Mouse (Mus musculus) heart, embryonic 14.5 days (tissue): ENCODE measurements around the gene Gbp5. TPM values are rescaled to one million over a fixed set of nuclear protein-coding genes. Genes with fewer than 3 reads are reported as not detected.

Experiments used
- ATAC-seq: fragments of 200-750 bp; cut with Nextera tagmentation; 2 replicates; pipeline ENCODE4 v1.8.0; 2017; ENCODE audit warnings: low read depth, moderate TSS enrichment; ENCODE audit not compliant: insufficient number of reproducible peaks, insufficient read depth, low FRiP score
- H3K27ac ChIP-seq, 2 experiments: fragments of 200-500 bp in 1 of 2; fragments of 300-500 bp in 1 of 2; sonication (generic) in 1 of 2; replicated peaks in 1 of 2; 2 replicates each; pipeline ENCODE4 v1.5.1; 2012 to 2014; ENCODE audit warnings: low read depth in 2 of 2, low read length in 2 of 2, control low read depth in 1 of 2, mild to moderate bottlenecking in 1 of 2, mixed read lengths in 1 of 2; ENCODE audit not compliant: control insufficient read depth in 1 of 2, insufficient read depth in 1 of 2
- H3K27me3 ChIP-seq: fragments of 300-500 bp; sonication (generic); 2 replicates; pipeline ENCODE4 v1.6.1; 2014; ENCODE audit warnings: mild to moderate bottlenecking, low read length, control low read depth; ENCODE audit not compliant: control insufficient read depth, insufficient read depth
- H3K36me3 ChIP-seq: fragments of 300-500 bp; sonication (generic); 2 replicates; pipeline ENCODE4 v1.6.1; 2014; ENCODE audit warnings: mild to moderate bottlenecking, control low read depth, low read length, mixed read lengths; ENCODE audit not compliant: control insufficient read depth, insufficient read depth
- H3K4me1 ChIP-seq, 2 experiments: fragments of 200-500 bp in 1 of 2; fragments of 300-500 bp in 1 of 2; sonication (generic) in 1 of 2; 2 replicates each; pipeline ENCODE4 v1.6.1; 2012 to 2014; ENCODE audit warnings: low read length in 2 of 2, control low read depth in 1 of 2, mixed read lengths in 1 of 2; ENCODE audit not compliant: control insufficient read depth in 2 of 2, insufficient read depth in 2 of 2
- H3K4me2 ChIP-seq: fragments of 300-500 bp; sonication (generic); 2 replicates; pipeline ENCODE4 v1.6.1; 2014; ENCODE audit warnings: mild to moderate bottlenecking, low read length
- H3K4me3 ChIP-seq, 2 experiments: fragments of 200-500 bp in 1 of 2; fragments of 300-500 bp in 1 of 2; sonication (generic) in 1 of 2; 2 replicates each; pipeline ENCODE4 v1.5.1; 2012 to 2014; ENCODE audit warnings: low read length in 2 of 2, mild to moderate bottlenecking in 2 of 2, control low read depth in 1 of 2, low read depth in 1 of 2, moderate library complexity in 1 of 2; ENCODE audit not compliant: control insufficient read depth in 1 of 2, insufficient read depth in 1 of 2
- H3K9ac ChIP-seq: fragments of 300-500 bp; sonication (generic); 2 replicates; pipeline ENCODE4 v1.6.1; 2014; ENCODE audit warnings: mild to moderate bottlenecking, low read length
- H3K9me3 ChIP-seq: fragments of 300-500 bp; sonication (generic); 2 replicates; pipeline ENCODE4 v1.6.1; 2016; ENCODE audit warnings: low read length, control low read depth; ENCODE audit not compliant: control insufficient read depth
- WGBS: fragments of 180-500 bp; shearing (Covaris S2); extraction: QIAGEN DNeasy Blood & Tissue Kit; methylation state at CpG from one replicate; pipeline ENCODE4 v1.1.7; 2014; 5-methylcytosine and 5-hydroxymethylcytosine counted together
- polyA plus RNA-seq: library from polyadenylated mRNA; unstranded; fragments of >200 nt; fragmentation: Nextera tagmentation; extraction: Ambion mirVana; gene quantifications from 2 replicates; pipeline ENCODE4 v1.2.1, GENCODE M21; 2014

Gene Gbp5
- polyA plus RNA-seq, 1 experiment from 2014 or later: 0.34 TPM

- 90% methylated on average over 1 of the region's 1 CpGs for WGBS
- H3K9ac ChIP-seq: no peak overlapping the region
Measured at GRCm38 (mm10) chr3:142478360-142478759, 15.4 kb upstream of the Gbp5 start.

GRCm38 (mm10) chr3:142490465-142490864 is 3.3 kb upstream of the Gbp5 start:
- H3K27ac ChIP-seq: no peak overlapping the region
- H3K36me3 ChIP-seq: no peaks in the 10 kb centered on the region
- no peak overlapping the region for H3K4me2 ChIP-seq
- H3K27me3 ChIP-seq: no peaks in the 10 kb centered on the region
- H3K9ac ChIP-seq: no peak overlapping the region
- ATAC-seq: 0 out of 2 replicates have a peak, but pooled peaks have one; percentile 43
- WGBS: 67% methylated on average over 1 of the region's 1 CpGs
- H3K9me3 ChIP-seq: no peaks in the 10 kb centered on the region
- no peaks in the 10 kb centered on the region for H3K4me1 ChIP-seq
- H3K4me3 ChIP-seq: no peak overlapping the region

More at GRCm38 (mm10) chr3:142478360-142478759, 15.4 kb upstream of the Gbp5 start:
- no peaks in the 10 kb centered on the region for H3K27me3 ChIP-seq
- ATAC-seq: no peak
- no peak overlapping the region for H3K27ac ChIP-seq
- no peaks in the 10 kb centered on the region for H3K36me3 ChIP-seq
- peaks cover 0 to 5% of the 10 kb centered on the region in 2 experiments; a peak in 1 of 4 replicates for H3K4me1 ChIP-seq
- no peaks in the 10 kb centered on the region for H3K9me3 ChIP-seq
- H3K4me2 ChIP-seq: no peak overlapping the region
- no peak overlapping the region for H3K4me3 ChIP-seq

GRCm38 (mm10) chr3:142495146-142495655 is 1.4 kb downstream of the Gbp5 start:
- 88% methylated on average over 5 of the region's 5 CpGs for WGBS

GRCm38 (mm10) chr3:142496113-142497101 is 2.6 kb downstream of the Gbp5 start:
- no peaks in the 10 kb centered on the region for H3K4me1 ChIP-seq
- H3K36me3 ChIP-seq: no peaks in the 10 kb centered on the region
- H3K4me3 ChIP-seq: peak overlapping the region; percentile 13; a peak in 3 of 4 replicates
- H3K27ac ChIP-seq: peak overlapping the region; percentile 0 to 33; a peak in 2 of 4 replicates
- peak overlapping the region; percentile 50 for H3K4me2 ChIP-seq
- H3K9ac ChIP-seq: no peak overlapping the region
- WGBS: 50% methylated on average over 14 of the region's 14 CpGs
- ATAC-seq: no peak
- peaks cover 3% of the 10 kb centered on the region; the same call in 1 of the 2 replicates for H3K27me3 ChIP-seq
- H3K9me3 ChIP-seq: no peaks in the 10 kb centered on the region

More at GRCm38 (mm10) chr3:142495146-142495655, 1.4 kb downstream of the Gbp5 start:
- Histone ChIP-seq H3K4me3 (no peak overlapping the region), H3K27me3 (no peaks in the 10 kb centered on the region), H3K4me1 (no peaks in the 10 kb centered on the region), H3K9me3 (no peaks in the 10 kb centered on the region), H3K27ac (no peak overlapping the region), H3K9ac (no peak overlapping the region), H3K36me3 (no peaks in the 10 kb centered on the region), H3K4me2 (no peak overlapping the region)
- no peak for ATAC-seq

GRCm38 (mm10) chr3:142497123-142497841 is 3.5 kb downstream of the Gbp5 start:
- H3K36me3 ChIP-seq: no peaks in the 10 kb centered on the region
- 51% methylated on average over 15 of the region's 15 CpGs for WGBS
- H3K9me3 ChIP-seq: no peaks in the 10 kb centered on the region
- peaks cover 3% of the 10 kb centered on the region; the same call in 1 of the 2 replicates for H3K27me3 ChIP-seq
- H3K4me1 ChIP-seq: no peaks in the 10 kb centered on the region
- H3K9ac ChIP-seq: peak overlapping the region; percentile 25; the same call in 1 of the 2 replicates
- H3K27ac ChIP-seq: peak overlapping the region; percentile 0 to 33; a peak in 1 of 4 replicates
- no peak for ATAC-seq
- H3K4me2 ChIP-seq: peak overlapping the region; percentile 50
- peak overlapping the region in 1 of 2 experiments; percentile 13; a peak in 3 of 4 replicates for H3K4me3 ChIP-seq

GRCm38 (mm10) chr3:142498941-142499340 is 5.2 kb downstream of the Gbp5 start:
- 82% methylated on average over 5 of the region's 5 CpGs for WGBS
- peaks cover 3% of the 10 kb centered on the region; the same call in 1 of the 2 replicates for H3K27me3 ChIP-seq
- ATAC-seq: no peak

GRCm38 (mm10) chr3:142528116-142528515 is 34.3 kb downstream of the Gbp5 start:
- H3K9me3 ChIP-seq: no peaks in the 10 kb centered on the region
- no peak overlapping the region for H3K9ac ChIP-seq
- no peak overlapping the region for H3K27ac ChIP-seq
- H3K27me3 ChIP-seq: no peaks in the 10 kb centered on the region
- no peak overlapping the region for H3K4me2 ChIP-seq
- no peaks in the 10 kb centered on the region for H3K36me3 ChIP-seq
- no peak for ATAC-seq
- no peak overlapping the region for H3K4me3 ChIP-seq
- 72% methylated on average over 3 of the region's 3 CpGs for WGBS
- no peaks in the 10 kb centered on the region for H3K4me1 ChIP-seq

More at GRCm38 (mm10) chr3:142498941-142499340, 5.2 kb downstream of the Gbp5 start:
- no peak overlapping the region for H3K4me2 ChIP-seq
- no peak overlapping the region for H3K4me3 ChIP-seq
- H3K4me1 ChIP-seq: no peaks in the 10 kb centered on the region
- H3K9me3 ChIP-seq: no peaks in the 10 kb centered on the region
- H3K9ac ChIP-seq: no peak overlapping the region
- H3K27ac ChIP-seq: no peak overlapping the region
- H3K36me3 ChIP-seq: no peaks in the 10 kb centered on the region
